Mouse (Mus musculus) midbrain, postnatal 0 days (tissue): Measurements from ENCODE around the gene Pkhd1. TPM values are rescaled to one million over a fixed set of nuclear protein-coding genes. Genes with fewer than 3 reads are reported as not detected.

Experiments used
- ATAC-seq: fragments of 200-750 bp; cut with Nextera tagmentation; 2 replicates; pipeline ENCODE4 v1.8.0; 2017; ENCODE audit warnings: moderate number of reproducible peaks, mild to moderate bottlenecking, moderate TSS enrichment, moderate library complexity; ENCODE audit not compliant: low FRiP score
- DNase-seq: peaks from one replicate; pipeline ENCODE4 v3.0.0-alpha.2; 2015; ENCODE audit warnings: low spot score
- H3K27ac ChIP-seq: fragments of 300-500 bp; sonication (generic); 2 replicates; pipeline ENCODE4 v1.5.1; 2014; ENCODE audit warnings: low read depth, mild to moderate bottlenecking, low read length, mixed read lengths
- H3K27me3 ChIP-seq: fragments of 300-500 bp; sonication (generic); 2 replicates; pipeline ENCODE4 v1.6.1; 2014; ENCODE audit warnings: low read length, control low read depth, mixed read lengths; ENCODE audit not compliant: insufficient read depth
- H3K36me3 ChIP-seq: fragments of 300-500 bp; sonication (generic); 2 replicates; pipeline ENCODE4 v1.6.1; 2014; ENCODE audit warnings: low read length, control low read depth, mixed read lengths; ENCODE audit not compliant: insufficient read depth
- H3K4me1 ChIP-seq: fragments of 300-500 bp; sonication (generic); 2 replicates; pipeline ENCODE4 v1.6.1; 2014; ENCODE audit warnings: mild to moderate bottlenecking, control low read depth, antibody characterized with exemption, low read length, mixed read lengths; ENCODE audit not compliant: insufficient read depth
- H3K4me2 ChIP-seq: fragments of 300-500 bp; sonication (generic); 2 replicates; pipeline ENCODE4 v1.6.1; 2014; ENCODE audit warnings: low read depth, mild to moderate bottlenecking, low read length, mixed read lengths; ENCODE audit not compliant: poor library complexity, severe bottlenecking
- H3K4me3 ChIP-seq: fragments of 300-500 bp; sonication (generic); 2 replicates; pipeline ENCODE4 v1.5.1; 2014; ENCODE audit warnings: low read depth, mild to moderate bottlenecking, low read length, moderate library complexity
- H3K9ac ChIP-seq: fragments of 300-500 bp; sonication (generic); replicated peaks from 2 replicates; pipeline ENCODE4 v1.6.1; 2014; ENCODE audit warnings: mild to moderate bottlenecking, low read length, moderate library complexity, mixed read lengths; ENCODE audit not compliant: poor library complexity, severe bottlenecking
- H3K9me3 ChIP-seq: fragments of 300-500 bp; sonication (generic); 2 replicates; pipeline ENCODE4 v1.6.1; 2016; ENCODE audit warnings: low read length, control low read depth
- CTCF ChIP-seq: IDR thresholded peaks from 2 replicates; pipeline ENCODE4 v1.5.1; 2016; ENCODE audit warnings: antibody characterized with exemption, mild to moderate bottlenecking
- WGBS: fragments of 180-500 bp; shearing (Covaris S2); extraction: QIAGEN DNeasy Blood & Tissue Kit; methylation state at CpG from one replicate; pipeline ENCODE4 v1.1.7; 2014; 5-methylcytosine and 5-hydroxymethylcytosine counted together
- polyA plus RNA-seq: library from polyadenylated mRNA; unstranded; fragments of >200 nt; fragmentation: Nextera tagmentation; extraction: Ambion mirVana; gene quantifications from 2 replicates; pipeline ENCODE4 v1.2.1, GENCODE M21; 2015
- total RNA-seq: library from RNA; depleted of rRNA; stranded (reverse); fragments of >200 nt; gene quantifications from 2 replicates; pipeline ENCODE4 v1.2.3, GENCODE M21; 2014

Gene Pkhd1
- total and polyA plus RNA-seq, 2 experiments from 2014 or later = 0.11 TPM; not detected in 1

GRCm38 (mm10) chr1:20633276-20633869, 15.5 kb upstream of the Pkhd1 start:
- DNase-seq (no peak), ATAC-seq (no peak)
- WGBS = 62% methylated on average over 7 of the region's 7 CpGs
- no peaks in the 10 kb centered on the region for H3K4me1 ChIP-seq
- H3K27ac ChIP-seq = no peak overlapping the region
- TF ChIP-seq CTCF = no peak
- H3K36me3 ChIP-seq = no peaks in the 10 kb centered on the region
- H3K27me3 ChIP-seq = no peaks in the 10 kb centered on the region
- H3K9ac ChIP-seq = no peak overlapping the region
- no peaks in the 10 kb centered on the region for H3K9me3 ChIP-seq
- H3K4me2 ChIP-seq = no peak overlapping the region
- no peak overlapping the region for H3K4me3 ChIP-seq

- Histone ChIP-seq H3K4me2 (no peak overlapping the region), H3K27me3 (no peaks in the 10 kb centered on the region), H3K9me3 (no peaks in the 10 kb centered on the region), H3K27ac (no peak overlapping the region), H3K4me1 (no peaks in the 10 kb centered on the region), H3K9ac (no peak overlapping the region), H3K4me3 (no peak overlapping the region), H3K36me3 (no peaks in the 10 kb centered on the region)
- ATAC-seq = no peak
- 92% methylated on average over 3 of the region's 3 CpGs for WGBS
- TF ChIP-seq CTCF = no peak
- no peak for DNase-seq
Observed at GRCm38 (mm10) chr1:20624564-20624963, 6.7 kb upstream of the Pkhd1 start.

GRCm38 (mm10) chr1:20623375-20623774, 5.5 kb upstream of the Pkhd1 start:
- Histone ChIP-seq H3K4me2 (no peak overlapping the region), H3K4me3 (no peak overlapping the region), H3K27ac (no peak overlapping the region), H3K36me3 (no peaks in the 10 kb centered on the region), H3K4me1 (no peaks in the 10 kb centered on the region), H3K9me3 (no peaks in the 10 kb centered on the region), H3K9ac (no peak overlapping the region), H3K27me3 (no peaks in the 10 kb centered on the region)
- WGBS = 91% methylated on average over 4 of the region's 4 CpGs
- no peak for ATAC-seq
- no peak for DNase-seq
- TF ChIP-seq CTCF = no peak

DNA sequence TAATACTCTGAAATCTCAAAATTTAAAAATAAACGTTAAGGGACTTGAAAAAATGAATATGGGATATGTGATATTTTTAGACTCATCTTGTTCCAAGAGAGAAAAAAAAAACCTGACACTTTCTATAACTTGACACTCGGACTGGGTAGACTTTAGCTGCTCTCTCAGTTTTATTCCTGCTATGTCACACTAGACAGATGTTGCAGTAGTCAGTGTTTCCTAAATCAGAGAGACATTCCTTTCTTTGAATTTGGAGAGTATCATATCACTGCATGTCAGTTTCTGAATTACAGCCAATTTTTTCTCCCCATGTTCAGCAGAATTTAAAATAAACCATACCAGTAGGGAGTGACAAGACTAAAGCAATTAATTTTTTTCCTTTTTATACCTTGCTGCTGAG, 2.7 kb upstream of the Pkhd1 start:
- 70% methylated on average over 2 of the region's 2 CpGs for WGBS
- no peaks in the 10 kb centered on the region for H3K9me3 ChIP-seq
- no peak for ATAC-seq
- no peak overlapping the region for H3K9ac ChIP-seq
- H3K4me3 ChIP-seq = no peak overlapping the region
- no peaks in the 10 kb centered on the region for H3K27me3 ChIP-seq
- no peak overlapping the region for H3K4me2 ChIP-seq
- H3K4me1 ChIP-seq = no peaks in the 10 kb centered on the region
- no peak overlapping the region for H3K27ac ChIP-seq
- no peak for TF ChIP-seq CTCF
- no peak for DNase-seq
- H3K36me3 ChIP-seq = no peaks in the 10 kb centered on the region

DNA sequence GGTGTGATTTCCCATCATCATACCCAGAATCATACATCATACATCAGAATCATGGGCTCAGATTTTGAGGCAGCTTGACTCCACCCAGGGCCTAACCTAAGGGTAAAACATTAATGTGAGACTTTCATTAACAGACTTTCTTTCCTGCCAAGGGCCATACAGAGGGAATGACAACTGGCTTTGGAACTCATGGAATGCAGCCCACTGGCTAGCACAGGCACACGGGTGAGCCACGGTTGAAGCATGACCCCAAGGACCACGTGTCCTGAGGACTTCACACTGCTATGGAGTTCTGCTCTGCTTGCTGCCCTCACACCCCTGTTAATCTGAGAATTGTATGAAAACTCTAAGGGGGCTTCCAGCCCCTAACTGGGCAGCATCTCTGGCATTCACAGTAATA, 1.5 kb upstream of the Pkhd1 start:
- WGBS = 60% methylated on average over 3 of the region's 3 CpGs
- no peak for TF ChIP-seq CTCF
- ATAC-seq = no peak
- no peaks in the 10 kb centered on the region for H3K4me1 ChIP-seq
- H3K27me3 ChIP-seq = no peaks in the 10 kb centered on the region
- H3K27ac ChIP-seq = no peak overlapping the region
- H3K36me3 ChIP-seq = no peaks in the 10 kb centered on the region
- no peak overlapping the region for H3K9ac ChIP-seq
- no peak overlapping the region for H3K4me3 ChIP-seq
- no peak for DNase-seq
- no peak overlapping the region for H3K4me2 ChIP-seq
- no peaks in the 10 kb centered on the region for H3K9me3 ChIP-seq

GRCm38 (mm10) chr1:20612643-20613042, 5.2 kb downstream of the Pkhd1 start:
- H3K4me1 ChIP-seq = no peaks in the 10 kb centered on the region
- WGBS = 28% methylated on average over 7 of the region's 7 CpGs
- DNase-seq (peak; percentile 63), ATAC-seq (no peak)
- no peak overlapping the region for H3K4me3 ChIP-seq
- H3K27me3 ChIP-seq = no peaks in the 10 kb centered on the region
- H3K36me3 ChIP-seq = no peaks in the 10 kb centered on the region
- peak; percentile 89 for TF ChIP-seq CTCF
- no peaks in the 10 kb centered on the region for H3K9me3 ChIP-seq
- no peak overlapping the region for H3K9ac ChIP-seq
- H3K4me2 ChIP-seq = no peak overlapping the region
- H3K27ac ChIP-seq = no peak overlapping the region
